Mouse (Mus musculus) forebrain, embryonic 13.5 days (tissue): ENCODE results near the gene Cacnb3. TPM values are rescaled to one million over a fixed set of nuclear protein-coding genes. Genes with fewer than 3 reads are reported as not detected.

Experiments used
- ATAC-seq: fragments of 200-750 bp; cut with Nextera tagmentation; 2 replicates; pipeline ENCODE4 v1.8.0; 2017
- H3K27ac ChIP-seq: fragments of 300-500 bp; sonication (generic); 2 replicates; pipeline ENCODE4 v1.5.1; 2015; ENCODE audit warnings: inconsistent platforms, mild to moderate bottlenecking, moderate library complexity
- H3K27me3 ChIP-seq: fragments of 300-500 bp; sonication (generic); 2 replicates; pipeline ENCODE4 v1.6.1; 2015; ENCODE audit warnings: mild to moderate bottlenecking, inconsistent platforms
- H3K36me3 ChIP-seq: fragments of 300-500 bp; sonication (generic); 2 replicates; pipeline ENCODE4 v1.6.1; 2015; ENCODE audit warnings: mild to moderate bottlenecking, inconsistent platforms; ENCODE audit not compliant: poor library complexity, severe bottlenecking
- H3K4me1 ChIP-seq: fragments of 300-500 bp; sonication (generic); 2 replicates; pipeline ENCODE4 v1.6.1; 2015; ENCODE audit warnings: inconsistent platforms
- H3K4me2 ChIP-seq: fragments of 300-500 bp; sonication (generic); 2 replicates; pipeline ENCODE4 v1.6.1; 2015; ENCODE audit warnings: inconsistent platforms, mild to moderate bottlenecking, moderate library complexity
- H3K4me3 ChIP-seq: fragments of 300-500 bp; sonication (generic); 2 replicates; pipeline ENCODE4 v1.5.1; 2015; ENCODE audit warnings: mild to moderate bottlenecking, inconsistent platforms
- H3K9ac ChIP-seq: fragments of 300-500 bp; sonication (generic); 2 replicates; pipeline ENCODE4 v1.6.1; 2015; ENCODE audit warnings: mild to moderate bottlenecking, inconsistent platforms
- H3K9me3 ChIP-seq: fragments of 300-500 bp; sonication (generic); replicated peaks from 2 replicates; pipeline ENCODE4 v1.6.1; 2016; ENCODE audit warnings: inconsistent platforms
- WGBS: fragments of 180-500 bp; shearing (Covaris S2); methylation state at CpG from one replicate; pipeline ENCODE4 v1.1.7; 2015; 5-methylcytosine and 5-hydroxymethylcytosine counted together
- polyA plus RNA-seq: library from polyadenylated mRNA; unstranded; fragments of >200 nt; fragmentation: Nextera tagmentation; extraction: Ambion mirVana; gene quantifications from 2 replicates; pipeline ENCODE4 v1.2.1, GENCODE M21; 2015

The Cacnb3 gene
- polyA plus RNA-seq, 1 experiment from 2014 or later = 82.1 TPM

DNA sequence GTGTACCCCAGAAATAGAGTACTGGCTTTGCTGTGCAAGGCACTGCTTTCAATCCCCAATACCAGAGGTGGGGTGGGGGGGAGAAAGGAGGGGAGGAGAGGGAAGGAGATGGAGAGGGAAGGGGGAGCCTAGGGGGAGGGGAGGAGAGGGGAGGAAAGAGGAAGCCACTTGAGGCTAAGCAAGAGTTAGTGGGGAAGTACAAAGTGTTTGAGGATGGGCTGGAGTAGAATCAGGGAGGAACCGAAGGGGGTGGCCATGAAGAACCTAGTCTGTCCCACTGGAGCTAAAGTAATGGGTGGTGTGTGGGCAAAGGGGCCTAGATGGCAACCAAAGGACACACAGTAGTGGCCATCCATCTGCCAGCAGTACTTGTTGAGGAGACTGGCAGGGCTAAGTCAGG, 53.1 kb downstream of the Cacnb3 start:
- no peak for ATAC-seq
- WGBS = 100% methylated on average over 1 of the region's 1 CpGs

DNA sequence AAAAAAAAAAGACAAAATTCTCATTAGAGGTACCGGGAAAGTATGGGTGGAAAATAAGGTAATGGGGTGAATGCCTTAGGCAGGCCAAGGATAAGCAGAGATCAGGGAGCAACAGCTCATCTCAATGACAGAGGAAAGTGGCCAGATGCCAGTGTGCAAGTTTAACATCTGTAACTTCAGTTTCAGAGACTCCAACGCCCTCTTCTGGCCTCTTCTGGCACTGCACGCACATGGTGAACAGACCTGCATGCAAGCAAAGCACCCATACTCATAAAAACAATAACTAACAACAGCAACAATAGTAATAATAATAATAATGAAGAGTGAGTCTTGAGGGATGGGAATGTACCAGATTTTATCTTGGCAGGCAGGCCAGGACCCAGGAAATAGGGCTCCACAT, 55.3 kb downstream of the Cacnb3 start:
- H3K4me2 ChIP-seq = no peak overlapping the region
- 68% methylated on average over 3 of the region's 3 CpGs for WGBS
- peaks cover 4% of the 10 kb centered on the region for H3K4me1 ChIP-seq
- no peak for ATAC-seq
- no peaks in the 10 kb centered on the region for H3K36me3 ChIP-seq
- no peaks in the 10 kb centered on the region for H3K27me3 ChIP-seq
- no peaks in the 10 kb centered on the region for H3K9me3 ChIP-seq
- no peak overlapping the region for H3K4me3 ChIP-seq
- no peak overlapping the region for H3K27ac ChIP-seq
- no peak overlapping the region for H3K9ac ChIP-seq

More for the DNA sequence above, 53.1 kb downstream of the Cacnb3 start:
- Histone ChIP-seq H3K36me3 (no peaks in the 10 kb centered on the region), H3K27me3 (peaks cover 9% of the 10 kb centered on the region), H3K4me2 (no peak overlapping the region), H3K27ac (no peak overlapping the region), H3K9ac (no peak overlapping the region), H3K9me3 (no peaks in the 10 kb centered on the region), H3K4me1 (no peaks in the 10 kb centered on the region), H3K4me3 (no peak overlapping the region)

DNA sequence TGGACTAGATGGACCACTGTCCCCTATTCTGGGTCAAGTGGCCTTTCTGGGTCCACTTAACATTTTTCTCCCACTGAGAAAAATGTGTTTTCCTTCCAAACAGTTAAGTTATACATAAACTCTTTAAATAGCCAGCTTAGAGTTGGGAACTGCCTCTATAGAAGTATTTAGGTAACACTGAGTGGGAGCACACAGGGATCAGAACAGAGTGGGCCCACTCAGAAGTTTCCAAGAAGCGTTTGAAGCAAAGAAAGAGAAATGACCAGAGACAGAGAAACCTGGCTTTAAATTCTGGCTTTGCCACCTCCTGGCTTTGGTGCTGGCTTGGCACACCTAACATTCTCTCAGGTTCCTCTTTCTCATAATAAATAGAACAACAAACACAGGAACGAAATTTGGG, 59.0 kb downstream of the Cacnb3 start:
- no peak for ATAC-seq
- H3K4me1 ChIP-seq = peaks cover 19% of the 10 kb centered on the region
- H3K4me3 ChIP-seq = no peak overlapping the region
- H3K9me3 ChIP-seq = no peaks in the 10 kb centered on the region
- H3K4me2 ChIP-seq = no peak overlapping the region
- H3K36me3 ChIP-seq = no peaks in the 10 kb centered on the region
- 86% methylated on average over 2 of the region's 2 CpGs for WGBS
- no peaks in the 10 kb centered on the region for H3K27me3 ChIP-seq
- no peak overlapping the region for H3K9ac ChIP-seq
- H3K27ac ChIP-seq = no peak overlapping the region

DNA sequence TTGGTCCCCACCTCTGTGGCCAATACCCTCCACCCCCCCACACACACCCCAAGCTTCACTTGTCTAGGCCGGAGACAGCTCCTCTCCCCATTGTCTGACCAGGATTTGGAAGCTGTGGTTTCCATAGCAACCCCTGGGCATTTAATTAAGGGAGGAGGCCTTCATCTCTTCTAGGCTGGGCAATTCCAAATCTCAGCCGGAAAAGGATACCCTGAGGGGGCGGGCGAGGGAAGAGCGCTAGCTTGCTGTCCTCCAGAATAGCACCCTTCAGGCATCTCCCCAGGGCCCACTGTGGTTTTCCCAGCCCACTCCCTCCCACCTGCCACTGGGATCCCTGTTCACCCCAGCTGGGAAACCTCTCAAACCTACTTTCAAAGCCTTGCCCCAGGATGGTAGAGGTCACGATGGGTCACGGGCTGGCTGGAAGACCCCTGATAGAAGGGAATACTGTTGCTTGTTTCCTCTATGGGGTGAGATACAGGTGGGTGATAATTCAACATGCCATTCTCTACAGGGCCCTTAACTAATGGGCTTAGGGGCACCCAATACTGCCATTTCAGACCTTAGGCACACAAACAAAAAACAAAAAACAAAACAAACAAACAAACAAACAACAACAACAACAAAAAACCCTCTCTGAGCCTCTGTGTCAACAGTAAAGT, 61.0 kb downstream of the Cacnb3 start:
- Histone ChIP-seq H3K9ac (no peak overlapping the region), H3K4me1 (peaks cover 24% of the 10 kb centered on the region), H3K9me3 (no peaks in the 10 kb centered on the region), H3K4me2 (peak overlapping the region; percentile 28), H3K4me3 (no peak overlapping the region), H3K27me3 (no peaks in the 10 kb centered on the region), H3K27ac (no peak overlapping the region), H3K36me3 (no peaks in the 10 kb centered on the region)
- WGBS = 7% methylated on average over 7 of the region's 7 CpGs
- peak; percentile 33; the same call in 1 of the 2 replicates for ATAC-seq

DNA sequence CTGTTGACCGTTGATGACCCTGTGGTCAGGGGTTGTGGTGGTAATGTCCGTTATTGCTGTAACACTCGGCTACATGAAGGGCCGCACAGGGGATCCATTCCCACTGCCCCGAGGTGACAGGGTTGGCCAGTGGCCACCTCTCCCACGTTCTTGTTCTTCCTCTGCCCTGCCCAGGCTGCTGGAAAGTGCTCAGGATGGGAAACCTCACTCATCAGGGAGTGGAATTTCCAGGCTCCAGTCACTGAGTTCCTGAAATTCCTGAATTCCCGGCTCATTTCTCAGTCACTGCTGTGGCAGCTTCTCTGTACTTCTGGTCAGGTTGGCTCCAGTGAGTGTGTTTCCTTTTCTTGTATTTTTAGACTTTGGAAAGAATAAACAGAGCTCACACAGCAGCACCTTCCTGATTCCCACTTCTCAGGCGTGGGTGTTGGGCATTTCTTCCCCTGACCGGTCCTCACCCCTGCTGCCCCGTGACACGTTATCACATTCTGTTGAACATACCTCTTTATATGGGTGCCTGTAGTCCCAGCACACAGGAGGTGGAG, 61.6 kb downstream of the Cacnb3 start:
- WGBS = 59% methylated on average over 11 of the region's 11 CpGs
- H3K27ac ChIP-seq = no peak overlapping the region
- H3K9me3 ChIP-seq = no peaks in the 10 kb centered on the region

More for the DNA sequence above, 61.6 kb downstream of the Cacnb3 start:
- H3K27me3 ChIP-seq = no peaks in the 10 kb centered on the region
- H3K9ac ChIP-seq = no peak overlapping the region
- ATAC-seq = no peak
- H3K4me2 ChIP-seq = no peak overlapping the region
- H3K36me3 ChIP-seq = no peaks in the 10 kb centered on the region
- H3K4me3 ChIP-seq = no peak overlapping the region
- H3K4me1 ChIP-seq = peaks cover 25% of the 10 kb centered on the region

Other genes starting within 250 kb of the Cacnb3 start
- gene Olfr283, start 249.9 kb upstream of the Cacnb3 start, polyA plus RNA-seq = not detected in 2 replicates
- not detected in 2 replicates for gene Olfr282, start 199.6 kb upstream of the Cacnb3 start, polyA plus RNA-seq
- not detected in 2 replicates for gene Olfr281, start 178.3 kb upstream of the Cacnb3 start, polyA plus RNA-seq
- not detected in 2 replicates for gene OR5BS1P, start 160.9 kb upstream of the Cacnb3 start, polyA plus RNA-seq
- gene Lalba, start 148.1 kb upstream of the Cacnb3 start, polyA plus RNA-seq = not detected in 2 replicates
- not detected in 2 replicates for gene Olfr279, start 138.4 kb upstream of the Cacnb3 start, polyA plus RNA-seq
- gene Kansl2, start 96.6 kb upstream of the Cacnb3 start, polyA plus RNA-seq = 150 and 157 TPM in 2 replicates
- 63.6 and 68.1 TPM in 2 replicates for gene Ccnt1, start 59.9 kb upstream of the Cacnb3 start, polyA plus RNA-seq
- gene 4930415O20Rik, start 59.8 kb upstream of the Cacnb3 start, polyA plus RNA-seq = not detected in 2 replicates
- 8.9 and 10.3 TPM in 2 replicates for gene Adcy6, start 20.8 kb upstream of the Cacnb3 start, polyA plus RNA-seq
- 32.5 and 33.3 TPM in 2 replicates for gene Ddx23, start 32.1 kb downstream of the Cacnb3 start, polyA plus RNA-seq
- gene Rnd1, start 46.6 kb downstream of the Cacnb3 start, polyA plus RNA-seq = 6.3 and 7.0 TPM in 2 replicates
- 2.1 TPM in 2 replicates for gene Ccdc65, start 77.4 kb downstream of the Cacnb3 start, polyA plus RNA-seq
- gene Fkbp11, start 97.4 kb downstream of the Cacnb3 start, polyA plus RNA-seq = 3.0 and 4.9 TPM in 2 replicates
- gene Arf3, start 132.4 kb downstream of the Cacnb3 start, polyA plus RNA-seq = 49.2 and 55.1 TPM in 2 replicates
- not detected in 2 replicates for gene Wnt10b, start 147.3 kb downstream of the Cacnb3 start, polyA plus RNA-seq
- not detected in 2 replicates for gene Wnt1, start 159.0 kb downstream of the Cacnb3 start, polyA plus RNA-seq
- 0.05 and 0.15 TPM in 2 replicates for gene Ddn, start 178.7 kb downstream of the Cacnb3 start, polyA plus RNA-seq
- gene Prkag1, start 200.7 kb downstream of the Cacnb3 start, polyA plus RNA-seq = 95.9 and 99.4 TPM in 2 replicates
- gene Kmt2d, start 240.4 kb downstream of the Cacnb3 start, polyA plus RNA-seq = 13.7 and 14.3 TPM in 2 replicates